Mouse (Mus musculus): ENCODE results near the gene Nrxn2. TPM values are rescaled to one million over a fixed set of nuclear protein-coding genes. Genes with fewer than 3 reads are reported as not detected.

The Nrxn2 gene
- polyA plus RNA-seq, 1 experiment from 2014 or later, result 60.6 TPM

DNA sequence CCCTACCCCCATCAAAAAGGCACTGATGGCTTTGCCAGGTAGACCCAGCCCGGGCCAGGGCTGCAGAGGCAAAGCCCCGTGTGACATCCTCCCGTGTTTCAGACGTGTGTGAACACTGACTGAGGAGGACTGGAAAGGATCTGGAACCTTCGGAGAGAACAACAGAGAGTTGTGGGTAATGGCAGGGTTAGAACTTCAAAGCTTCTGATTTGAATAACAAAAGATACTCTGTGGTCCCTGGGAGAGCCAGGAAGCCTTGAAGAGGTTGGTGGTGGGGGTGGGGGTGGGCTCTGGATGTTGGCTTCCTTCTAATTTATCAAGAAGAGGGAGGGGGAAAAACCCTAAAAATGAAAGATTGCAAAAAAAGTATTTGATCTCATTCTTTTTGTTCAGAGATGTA lies 151.0 kb downstream of the Nrxn2 start:
- ATAC-seq (ENCODE audit: low FRiP score) (no peak), DNase-seq (ENCODE audit: low spot score) (no peak)
- Histone ChIP-seq H3K27me3 (ENCODE audit: control insufficient read depth, insufficient read depth, low read length) (no peaks in the 10 kb centered on the region), H3K4me3 (replicated peaks; ENCODE audit: low read length) (no peak overlapping the region), H3K9me3 (ENCODE audit: control insufficient read depth, low read length) (no peaks in the 10 kb centered on the region), H3K36me3 (replicated peaks; ENCODE audit: control insufficient read depth, insufficient read depth) (no peaks in the 10 kb centered on the region), H3K4me1 (replicated peaks; ENCODE audit: control insufficient read depth, insufficient read depth, low read length) (no peaks in the 10 kb centered on the region), H3K4me2 (replicated peaks) (no peak overlapping the region), H3K9ac (no peak overlapping the region), H3K27ac (no peak overlapping the region)
- WGBS, result 18% methylated on average over 5 of the region's 5 CpGs

DNA sequence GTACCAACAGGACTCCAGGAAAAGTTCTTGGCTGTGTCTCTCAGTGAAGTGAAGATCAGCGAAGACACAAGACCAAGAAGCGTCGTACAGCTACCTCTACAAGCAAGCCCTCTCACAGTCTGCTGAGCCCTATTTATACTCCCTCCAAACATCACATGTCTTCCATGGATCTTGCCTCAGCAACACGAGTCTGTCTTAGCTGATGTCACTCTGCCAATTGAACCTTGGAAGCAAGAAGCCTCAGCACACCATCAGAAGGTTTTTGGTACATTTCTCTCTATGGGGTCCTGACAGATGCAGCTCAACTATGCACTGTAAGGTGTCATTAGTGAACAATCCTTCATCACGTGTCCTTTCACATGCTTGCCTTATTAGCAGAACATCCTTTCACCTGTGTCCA lies 152.9 kb downstream of the Nrxn2 start:
- no peak overlapping the region for H3K27ac ChIP-seq
- no peaks in the 10 kb centered on the region for H3K9me3 ChIP-seq (ENCODE audit: control insufficient read depth, low read length)
- no peaks in the 10 kb centered on the region for H3K4me1 ChIP-seq (replicated peaks; ENCODE audit: control insufficient read depth, insufficient read depth, low read length)
- no peaks in the 10 kb centered on the region for H3K36me3 ChIP-seq (replicated peaks; ENCODE audit: control insufficient read depth, insufficient read depth)
- WGBS, result 81% methylated on average over 5 of the region's 5 CpGs
- DNase-seq (ENCODE audit: low spot score), result no peak
- H3K4me2 ChIP-seq (replicated peaks), result no peak overlapping the region
- no peaks in the 10 kb centered on the region for H3K27me3 ChIP-seq (ENCODE audit: control insufficient read depth, insufficient read depth, low read length)
- H3K9ac ChIP-seq, result no peak overlapping the region
- no peak overlapping the region for H3K4me3 ChIP-seq (replicated peaks; ENCODE audit: low read length)
- ATAC-seq (ENCODE audit: low FRiP score), result no peak

DNA sequence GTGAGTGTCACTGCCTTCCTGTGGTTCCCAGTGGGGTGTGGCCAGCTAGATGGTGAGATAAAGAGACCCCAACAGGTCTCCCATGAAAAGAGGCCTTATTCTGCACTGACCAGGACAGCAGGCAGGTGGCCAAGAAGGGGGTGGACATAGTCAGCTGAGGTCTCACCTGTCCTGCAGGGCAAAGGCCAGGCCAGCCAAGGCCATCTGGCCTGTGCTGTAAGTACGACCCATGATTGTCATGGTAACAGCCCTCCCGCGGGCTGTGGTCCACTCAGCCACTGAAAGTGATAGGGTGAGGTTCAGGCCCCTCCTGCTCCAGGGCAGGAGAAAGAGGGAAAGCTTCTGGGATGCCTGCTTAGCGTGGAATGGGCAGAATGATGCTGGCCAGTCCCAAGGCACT lies 153.5 kb downstream of the Nrxn2 start:
- no peak overlapping the region for H3K9ac ChIP-seq
- no peak for DNase-seq (ENCODE audit: low spot score)
- no peak overlapping the region for H3K27ac ChIP-seq
- no peaks in the 10 kb centered on the region for H3K9me3 ChIP-seq (ENCODE audit: control insufficient read depth, low read length)
- no peak for ATAC-seq (ENCODE audit: low FRiP score)
- no peaks in the 10 kb centered on the region for H3K36me3 ChIP-seq (replicated peaks; ENCODE audit: control insufficient read depth, insufficient read depth)
- no peak overlapping the region for H3K4me2 ChIP-seq (replicated peaks)
- WGBS, result 34% methylated on average over 4 of the region's 4 CpGs
- H3K4me3 ChIP-seq (replicated peaks; ENCODE audit: low read length), result no peak overlapping the region
- H3K27me3 ChIP-seq (ENCODE audit: control insufficient read depth, insufficient read depth, low read length), result no peaks in the 10 kb centered on the region
- H3K4me1 ChIP-seq (replicated peaks; ENCODE audit: control insufficient read depth, insufficient read depth, low read length), result no peaks in the 10 kb centered on the region

Small RNA genes within 50 kb of the gene (microRNA-seq; reads per million reads assigned to microRNA genes)
- not detected for gene Gm26460

Other genes with a start within 250 kb of the Nrxn2 start
- not detected in 2 replicates for gene Majin, start 234.3 kb upstream of the Nrxn2 start, polyA plus RNA-seq (2014; fragmentation: Nextera tagmentation; extraction: Ambion mirVana)
- not detected in 2 replicates for gene Gpha2, start 192.4 kb upstream of the Nrxn2 start, polyA plus RNA-seq (2014; fragmentation: Nextera tagmentation; extraction: Ambion mirVana)
- 140 and 158 TPM in 2 replicates for gene Ppp2r5b, start 182.9 kb upstream of the Nrxn2 start, polyA plus RNA-seq (2014; fragmentation: Nextera tagmentation; extraction: Ambion mirVana)
- 14.5 and 14.8 TPM in 2 replicates for gene Atg2a, start 177.1 kb upstream of the Nrxn2 start, polyA plus RNA-seq (2014; fragmentation: Nextera tagmentation; extraction: Ambion mirVana)
- gene Ehd1, start 142.0 kb upstream of the Nrxn2 start, polyA plus RNA-seq (2014; fragmentation: Nextera tagmentation; extraction: Ambion mirVana), result 80.0 and 84.9 TPM in 2 replicates
- gene Cdc42bpg, start 112.3 kb upstream of the Nrxn2 start, polyA plus RNA-seq (2014; fragmentation: Nextera tagmentation; extraction: Ambion mirVana), result 0.56 and 0.63 TPM in 2 replicates
- gene Men1, start 83.8 kb upstream of the Nrxn2 start, polyA plus RNA-seq (2014; fragmentation: Nextera tagmentation; extraction: Ambion mirVana), result 46.7 and 51.5 TPM in 2 replicates
- gene Map4k2, start 77.6 kb upstream of the Nrxn2 start, polyA plus RNA-seq (2014; fragmentation: Nextera tagmentation; extraction: Ambion mirVana), result 12.4 and 15.4 TPM in 2 replicates
- 103 and 112 TPM in 2 replicates for gene Sf1, start 55.0 kb upstream of the Nrxn2 start, polyA plus RNA-seq (2014; fragmentation: Nextera tagmentation; extraction: Ambion mirVana)
- gene Pygm, start 34.3 kb upstream of the Nrxn2 start, polyA plus RNA-seq (2014; fragmentation: Nextera tagmentation; extraction: Ambion mirVana), result 6.2 and 6.8 TPM in 2 replicates
- 89.2 and 111 TPM in 2 replicates for gene Rasgrp2, start 19.4 kb upstream of the Nrxn2 start, polyA plus RNA-seq (2014; fragmentation: Nextera tagmentation; extraction: Ambion mirVana)
- not detected in 2 replicates for gene Slc22a12, start 124.3 kb downstream of the Nrxn2 start, polyA plus RNA-seq (2014; fragmentation: Nextera tagmentation; extraction: Ambion mirVana)